Comparison of ENCODE assay signal across 14 mouse cellular contexts in genomic region chr1:74197726-74198470, GRCm38 (mm10). TPM values are rescaled to one million over a fixed set of nuclear protein-coding genes. Genes with fewer than 3 reads are reported as not detected.
A peak's percentile ranks its signal among the peaks of the same experiment; 100 is the strongest.
DNase-seq lines count a peak whose midpoint lies in the region; ATAC-seq lines count a peak whose summit lies in the region.
"Had no signal": no experiment of that assay in that cellular context is flagged by ENCODE, and none has a peak within 500 bp of the region (broad histone marks: within the 10 kb centered on the region; RNA-seq: fewer than 3 reads in every experiment).

No protein-coding gene starts in this region.

- no peaks in the 10 kb centered on the region for H3K9me3 ChIP-seq in kidney, embryonic 14.5 days (ENCODE audit: control insufficient read depth, low read length)
- H3K9me3 ChIP-seq: kidney, embryonic 15.5 days; limb, embryonic 15.5 days had no signal

- H3K36me3 ChIP-seq in kidney, embryonic 14.5 days (ENCODE audit: control insufficient read depth, insufficient read depth, low read length), result no peaks in the 10 kb centered on the region
- H3K36me3 ChIP-seq: kidney, embryonic 15.5 days; limb, embryonic 15.5 days had no signal

- no peak overlapping the region for H3K4me2 ChIP-seq in kidney, embryonic 14.5 days (replicated peaks; ENCODE audit: low read depth, low read length)
- H3K4me2 ChIP-seq: kidney, embryonic 15.5 days; limb, embryonic 15.5 days had no signal

- no peaks in the 10 kb centered on the region for H3K27me3 ChIP-seq in kidney, embryonic 14.5 days (ENCODE audit: control insufficient read depth, insufficient read depth, low read length)
- H3K27me3 ChIP-seq: kidney, embryonic 15.5 days; limb, embryonic 15.5 days; Patski had no signal

- H3K9ac ChIP-seq in kidney, embryonic 14.5 days (ENCODE audit: low read depth, low read length), result no peak overlapping the region
- H3K9ac ChIP-seq: forebrain, postnatal 0 days; kidney, embryonic 15.5 days; limb, embryonic 15.5 days had no signal

- ATAC-seq in kidney, embryonic 14.5 days (ENCODE audit: low FRiP score, low TSS enrichment), result no peak
- ATAC-seq: forebrain, postnatal 0 days; Patski had no signal

- H3K4me3 ChIP-seq in kidney, embryonic 14.5 days (ENCODE audit: low read length), result no peak overlapping the region
- H3K4me3 ChIP-seq: kidney, embryonic 15.5 days; limb, embryonic 15.5 days had no signal

- 78% methylated on average over 12 of the region's 12 CpGs for WGBS in kidney, embryonic 14.5 days

- H3K27ac ChIP-seq in kidney, embryonic 14.5 days (ENCODE audit: low read depth, low read length), result no peak overlapping the region
- H3K27ac ChIP-seq: kidney, embryonic 15.5 days; limb, embryonic 15.5 days had no signal

- H3K4me1 ChIP-seq in kidney, embryonic 14.5 days (ENCODE audit: control insufficient read depth, insufficient read depth, low read length), result no peaks in the 10 kb centered on the region

- peak; percentile 79 for DNase-seq in right cerebral cortex, adult 18-20 months
- DNase-seq in right cerebral cortex, postnatal 4 days, result no peak
- peak; percentile 78 to 93 for DNase-seq in layer of hippocampus, adult 18-20 months (ENCODE audit: low spot score in 2 of 2)
- peak; percentile 33 to 56 for DNase-seq in left cerebral cortex, adult 9 months (ENCODE audit: low spot score in 2 of 2)
- no peak for DNase-seq in cerebellum, postnatal 36 days
- DNase-seq in urinary bladder, postnatal 4 days (ENCODE audit: low spot score in 2 of 2), result no peak
- DNase-seq: adrenal gland, adult 2 months; forebrain, postnatal 0 days; thymus, adult 2 months had no signal

RNA-seq across cellular contexts. Expression of gene Cxcr1, which starts 3.5 kb away (rescaled TPM):
- not detected for total RNA-seq in layer of hippocampus, adult 18-20 months (2021)
- polyA plus RNA-seq in kidney, embryonic 14.5 days (2014; fragmentation: Nextera tagmentation; extraction: Ambion mirVana), result not detected in 2 replicates
- total RNA-seq: adrenal gland, adult 2 months; forebrain, postnatal 0 days; monocyte, adult 5-6 weeks had no signal
- polyA plus RNA-seq: adrenal gland, adult 2 months; forebrain, postnatal 0 days; kidney, embryonic 15.5 days; limb, embryonic 15.5 days; Patski; thymus, adult 2 months had no signal

RNA-seq across cellular contexts. Expression of gene Arpc2, which starts 38.0 kb away (rescaled TPM):
- 100 to 1,000 TPM; 376 to 401 TPM for total RNA-seq in layer of hippocampus, adult 18-20 months (2021)
- polyA plus RNA-seq in kidney, embryonic 14.5 days (2014; fragmentation: Nextera tagmentation; extraction: Ambion mirVana), result 378 and 417 TPM in 2 replicates

RNA-seq across cellular contexts. Expression of gene Cxcr2, which starts 44.1 kb away (rescaled TPM):
- not detected for total RNA-seq in layer of hippocampus, adult 18-20 months (2021)
- 0.10 TPM in 1 of 2 replicates, not detected in the other for polyA plus RNA-seq in kidney, embryonic 14.5 days (2014; fragmentation: Nextera tagmentation; extraction: Ambion mirVana)
- polyA plus RNA-seq: adrenal gland, adult 2 months had no signal

Comparison
In these comparisons a context has a peak if more than half of its experiments do, and no peak if none do; other contexts are left out.
1. DNase-seq: peak in right cerebral cortex, adult 18-20 months (single experiment), layer of hippocampus, adult 18-20 months (2 of 2) and left cerebral cortex, adult 9 months (2 of 2); none in right cerebral cortex, postnatal 4 days (single experiment), cerebellum, postnatal 36 days (0 of 2) and urinary bladder, postnatal 4 days (0 of 2).